Mouse (Mus musculus): ENCODE results near the gene Fbxo21. TPM values are rescaled to one million over a fixed set of nuclear protein-coding genes. Genes with fewer than 3 reads are reported as not detected.

Gene Fbxo21
- polyA plus RNA-seq, 1 experiment from 2014 or later, result 93.4 TPM

GRCm38 (mm10) chr5:118002059-118002458, 25.5 kb downstream of the Fbxo21 start:
- H3K27ac ChIP-seq (ENCODE audit: low read depth, low read length), result no peak overlapping the region
- DNase-seq (ENCODE audit: low spot score, missing footprints) (peak; percentile 99), ATAC-seq (ENCODE audit: low FRiP score) (peak; percentile 60)
- H3K4me1 ChIP-seq (ENCODE audit: control insufficient read depth, insufficient read depth, low read length), result no peaks in the 10 kb centered on the region
- 34% methylated on average over 9 of the region's 9 CpGs for whole genome bisulfite sequencing
- H3K36me3 ChIP-seq (ENCODE audit: control insufficient read depth, insufficient read depth, low read length), result peaks cover 55% of the 10 kb centered on the region
- H3K9ac ChIP-seq (ENCODE audit: low read length), result no peak overlapping the region
- no peaks in the 10 kb centered on the region for H3K9me3 ChIP-seq (ENCODE audit: control insufficient read depth, low read length)
- H3K4me3 ChIP-seq (ENCODE audit: low read depth, low read length), result no peak overlapping the region
- no peaks in the 10 kb centered on the region for H3K27me3 ChIP-seq (ENCODE audit: control insufficient read depth, insufficient read depth, low read length)
- H3K4me2 ChIP-seq, result no peak overlapping the region

DNA sequence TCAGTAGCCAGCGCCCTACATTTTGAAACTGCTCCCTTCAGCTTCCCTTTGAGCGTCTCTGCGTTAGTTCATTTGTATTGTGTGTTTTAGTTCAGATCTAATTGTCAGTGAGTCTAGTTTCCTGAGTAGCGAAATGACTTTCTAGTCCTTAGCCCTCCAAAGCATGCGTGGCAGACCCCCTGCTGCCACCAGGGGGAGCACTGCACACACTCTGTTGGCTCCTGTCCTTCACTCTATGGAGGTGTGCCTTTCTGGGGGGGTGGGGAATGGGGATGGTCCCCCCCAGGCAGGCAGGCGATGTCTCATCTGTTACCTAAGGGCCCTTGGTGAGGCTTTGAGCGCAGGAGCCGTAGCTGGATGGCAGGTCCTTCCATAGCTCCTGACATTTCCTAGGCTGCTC, 28.1 kb downstream of the Fbxo21 start:
- H3K9me3 ChIP-seq (ENCODE audit: control insufficient read depth, low read length), result no peaks in the 10 kb centered on the region
- no peak overlapping the region for H3K4me3 ChIP-seq (ENCODE audit: low read depth, low read length)
- H3K9ac ChIP-seq (ENCODE audit: low read length), result no peak overlapping the region
- 82% methylated on average over 8 of the region's 8 CpGs for WGBS
- ATAC-seq (ENCODE audit: low FRiP score), result no peak
- no peak overlapping the region for H3K4me2 ChIP-seq
- no peaks in the 10 kb centered on the region for H3K27me3 ChIP-seq (ENCODE audit: control insufficient read depth, insufficient read depth, low read length)
- H3K4me1 ChIP-seq (ENCODE audit: control insufficient read depth, insufficient read depth, low read length), result no peaks in the 10 kb centered on the region
- peak; percentile 91 for DNase-seq (ENCODE audit: low spot score, missing footprints)
- no peak overlapping the region for H3K27ac ChIP-seq (ENCODE audit: low read depth, low read length)
- peaks cover 46% of the 10 kb centered on the region for H3K36me3 ChIP-seq (ENCODE audit: control insufficient read depth, insufficient read depth, low read length)

- Histone ChIP-seq H3K4me1 (ENCODE audit: control insufficient read depth, insufficient read depth, low read length) (no peaks in the 10 kb centered on the region), H3K4me2 (no peak overlapping the region), H3K27ac (ENCODE audit: low read depth, low read length) (no peak overlapping the region), H3K9me3 (ENCODE audit: control insufficient read depth, low read length) (no peaks in the 10 kb centered on the region), H3K27me3 (ENCODE audit: control insufficient read depth, insufficient read depth, low read length) (no peaks in the 10 kb centered on the region), H3K4me3 (ENCODE audit: low read depth, low read length) (no peak overlapping the region), H3K36me3 (ENCODE audit: control insufficient read depth, insufficient read depth, low read length) (peaks cover 41% of the 10 kb centered on the region), H3K9ac (ENCODE audit: low read length) (no peak overlapping the region)
- peak; percentile 1; the same call in 1 of the 2 replicates for ATAC-seq (ENCODE audit: low FRiP score)
- DNase-seq (ENCODE audit: low spot score, missing footprints), result no peak
- WGBS, result 91% methylated on average over 1 of the region's 1 CpGs
These were observed 29.2 kb downstream of the Fbxo21 start for GRCm38 (mm10) chr5:118005728-118006127.

- Histone ChIP-seq H3K4me3 (ENCODE audit: low read depth, low read length) (no peak overlapping the region), H3K27ac (ENCODE audit: low read depth, low read length) (no peak overlapping the region), H3K4me2 (no peak overlapping the region), H3K9me3 (ENCODE audit: control insufficient read depth, low read length) (no peaks in the 10 kb centered on the region), H3K27me3 (ENCODE audit: control insufficient read depth, insufficient read depth, low read length) (no peaks in the 10 kb centered on the region), H3K9ac (ENCODE audit: low read length) (no peak overlapping the region), H3K36me3 (ENCODE audit: control insufficient read depth, insufficient read depth, low read length) (peaks cover 28% of the 10 kb centered on the region), H3K4me1 (ENCODE audit: control insufficient read depth, insufficient read depth, low read length) (no peaks in the 10 kb centered on the region)
- ATAC-seq (ENCODE audit: low FRiP score) (no peak), DNase-seq (ENCODE audit: low spot score, missing footprints) (no peak)
- whole genome bisulfite sequencing, result 96% methylated on average over 13 of the region's 13 CpGs
These were observed 31.8 kb downstream of the Fbxo21 start for GRCm38 (mm10) chr5:118008344-118008743.

DNA sequence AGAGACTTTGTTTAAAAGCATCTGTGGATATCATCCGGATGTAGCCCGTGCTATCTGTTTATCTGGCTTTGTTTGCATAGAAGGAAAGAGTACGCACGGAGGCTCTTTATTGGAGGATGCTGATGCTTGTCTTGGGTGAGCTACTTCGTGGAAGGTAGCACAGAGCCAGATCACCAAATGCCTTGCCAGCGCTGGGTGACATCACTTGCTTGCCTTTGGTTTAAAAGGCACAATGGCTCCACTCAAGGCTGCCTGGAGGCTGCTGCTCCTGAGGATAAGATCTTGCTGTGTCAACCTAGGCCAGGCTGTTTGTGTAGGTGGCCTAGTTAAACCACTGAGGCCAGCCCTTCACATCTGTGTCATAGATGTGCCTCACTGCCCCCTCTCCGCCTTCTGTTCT, 34.3 kb downstream of the Fbxo21 start:
- 93% methylated on average over 7 of the region's 7 CpGs for WGBS
- H3K9ac ChIP-seq (ENCODE audit: low read length), result no peak overlapping the region
- no peak overlapping the region for H3K4me3 ChIP-seq (ENCODE audit: low read depth, low read length)
- H3K4me1 ChIP-seq (ENCODE audit: control insufficient read depth, insufficient read depth, low read length), result no peaks in the 10 kb centered on the region
- no peak for DNase-seq (ENCODE audit: low spot score, missing footprints)
- no peak overlapping the region for H3K27ac ChIP-seq (ENCODE audit: low read depth, low read length)
- no peak overlapping the region for H3K4me2 ChIP-seq
- no peaks in the 10 kb centered on the region for H3K27me3 ChIP-seq (ENCODE audit: control insufficient read depth, insufficient read depth, low read length)
- ATAC-seq (ENCODE audit: low FRiP score), result no peak
- peaks cover 19% of the 10 kb centered on the region for H3K36me3 ChIP-seq (ENCODE audit: control insufficient read depth, insufficient read depth, low read length)
- no peaks in the 10 kb centered on the region for H3K9me3 ChIP-seq (ENCODE audit: control insufficient read depth, low read length)

DNA sequence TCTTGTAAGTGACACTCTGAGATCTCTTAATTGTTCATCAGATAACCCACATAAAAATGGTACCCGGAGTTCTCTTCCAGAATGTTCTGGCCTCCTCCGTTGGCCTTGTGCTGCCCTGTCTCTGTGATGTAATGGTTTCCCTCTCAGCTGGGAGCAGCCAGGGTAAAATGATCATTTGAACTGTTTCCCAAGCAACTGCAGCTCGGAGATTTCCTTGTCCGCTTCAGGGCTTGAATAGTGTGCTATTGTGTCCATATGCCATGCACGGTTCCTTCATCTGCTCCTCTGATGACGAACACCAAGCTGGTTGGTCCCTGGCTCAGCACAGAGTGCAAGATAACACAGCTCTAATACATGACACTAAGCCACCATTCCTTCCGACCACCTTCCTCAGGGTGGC, 35.3 kb downstream of the Fbxo21 start:
- no peak for DNase-seq (ENCODE audit: low spot score, missing footprints)
- H3K27me3 ChIP-seq (ENCODE audit: control insufficient read depth, insufficient read depth, low read length), result no peaks in the 10 kb centered on the region
- ATAC-seq (ENCODE audit: low FRiP score), result no peak
- H3K9me3 ChIP-seq (ENCODE audit: control insufficient read depth, low read length), result no peaks in the 10 kb centered on the region
- no peak overlapping the region for H3K4me3 ChIP-seq (ENCODE audit: low read depth, low read length)
- no peak overlapping the region for H3K4me2 ChIP-seq
- H3K9ac ChIP-seq (ENCODE audit: low read length), result no peak overlapping the region
- WGBS, result 84% methylated on average over 7 of the region's 7 CpGs
- no peaks in the 10 kb centered on the region for H3K4me1 ChIP-seq (ENCODE audit: control insufficient read depth, insufficient read depth, low read length)
- H3K27ac ChIP-seq (ENCODE audit: low read depth, low read length), result 0 out of 2 replicates have a peak overlapping the region, but pooled peaks have one; percentile 9
- H3K36me3 ChIP-seq (ENCODE audit: control insufficient read depth, insufficient read depth, low read length), result peaks cover 11% of the 10 kb centered on the region

- H3K27me3 ChIP-seq (ENCODE audit: control insufficient read depth, insufficient read depth, low read length), result no peaks in the 10 kb centered on the region
- DNase-seq (ENCODE audit: low spot score, missing footprints) (no peak), ATAC-seq (ENCODE audit: low FRiP score) (no peak)
- H3K4me3 ChIP-seq (ENCODE audit: low read depth, low read length), result no peak overlapping the region
- 24% methylated on average over 12 of the region's 12 CpGs for WGBS
- H3K36me3 ChIP-seq (ENCODE audit: control insufficient read depth, insufficient read depth, low read length), result no peaks in the 10 kb centered on the region; the same call in 1 of the 2 replicates
- H3K9me3 ChIP-seq (ENCODE audit: control insufficient read depth, low read length), result no peaks in the 10 kb centered on the region
- H3K9ac ChIP-seq (ENCODE audit: low read length), result no peak overlapping the region
- H3K4me1 ChIP-seq (ENCODE audit: control insufficient read depth, insufficient read depth, low read length), result no peaks in the 10 kb centered on the region
- H3K27ac ChIP-seq (ENCODE audit: low read depth, low read length), result no peak overlapping the region
- H3K4me2 ChIP-seq, result no peak overlapping the region
These were observed 38.5 kb downstream of the Fbxo21 start for GRCm38 (mm10) chr5:118015028-118015427.

DNA sequence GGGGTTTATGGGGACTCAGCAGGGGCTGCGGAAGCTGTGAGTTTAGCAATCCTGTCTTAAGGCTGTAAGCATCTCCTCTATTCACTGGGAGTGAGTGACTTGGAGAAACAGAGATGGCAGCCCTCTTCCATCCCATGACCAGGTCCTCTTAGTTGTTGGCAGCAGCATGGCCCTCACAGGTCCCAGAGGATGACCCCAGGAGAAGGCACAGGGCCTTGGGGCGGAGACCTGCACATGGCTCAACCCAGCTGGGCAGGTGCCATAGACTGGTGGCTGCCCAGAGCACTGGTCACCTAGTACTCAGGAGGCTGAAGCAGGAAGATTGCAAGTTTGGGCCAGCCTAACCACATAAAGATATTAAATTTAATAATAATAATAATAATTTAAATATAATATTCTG, 39.1 kb downstream of the Fbxo21 start:
- 93% methylated on average over 2 of the region's 2 CpGs for WGBS
- H3K9me3 ChIP-seq (ENCODE audit: control insufficient read depth, low read length), result no peaks in the 10 kb centered on the region
- H3K36me3 ChIP-seq (ENCODE audit: control insufficient read depth, insufficient read depth, low read length), result no peaks in the 10 kb centered on the region
- H3K4me2 ChIP-seq, result no peak overlapping the region
- ATAC-seq (ENCODE audit: low FRiP score), result no peak
- H3K4me1 ChIP-seq (ENCODE audit: control insufficient read depth, insufficient read depth, low read length), result no peaks in the 10 kb centered on the region
- DNase-seq (ENCODE audit: low spot score, missing footprints), result no peak
- H3K27ac ChIP-seq (ENCODE audit: low read depth, low read length), result no peak overlapping the region
- no peaks in the 10 kb centered on the region for H3K27me3 ChIP-seq (ENCODE audit: control insufficient read depth, insufficient read depth, low read length)
- H3K9ac ChIP-seq (ENCODE audit: low read length), result no peak overlapping the region
- no peak overlapping the region for H3K4me3 ChIP-seq (ENCODE audit: low read depth, low read length)

DNA sequence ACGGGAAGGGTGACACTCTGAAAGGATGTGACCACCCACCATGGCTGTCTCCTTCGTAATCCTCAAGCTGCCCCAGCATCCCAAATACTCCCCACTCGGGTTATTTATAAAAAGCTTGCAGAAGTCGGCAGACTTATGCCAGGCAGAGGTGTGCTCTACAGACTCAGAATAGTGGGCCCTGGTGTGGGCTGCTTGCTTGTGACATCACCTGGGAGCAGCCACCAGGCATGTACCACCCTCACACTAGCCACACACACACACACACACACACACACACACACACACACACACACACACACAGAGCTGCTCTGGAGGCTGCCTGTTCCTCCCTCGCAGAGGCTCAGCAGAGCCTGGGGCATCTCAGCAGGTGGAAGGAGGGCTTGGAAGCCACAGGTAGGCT, 41.0 kb downstream of the Fbxo21 start:
- Histone ChIP-seq H3K27ac (ENCODE audit: low read depth, low read length) (no peak overlapping the region), H3K9me3 (ENCODE audit: control insufficient read depth, low read length) (no peaks in the 10 kb centered on the region), H3K36me3 (ENCODE audit: control insufficient read depth, insufficient read depth, low read length) (no peaks in the 10 kb centered on the region), H3K9ac (ENCODE audit: low read length) (no peak overlapping the region), H3K4me2 (no peak overlapping the region), H3K4me3 (ENCODE audit: low read depth, low read length) (no peak overlapping the region), H3K4me1 (ENCODE audit: control insufficient read depth, insufficient read depth, low read length) (no peaks in the 10 kb centered on the region), H3K27me3 (ENCODE audit: control insufficient read depth, insufficient read depth, low read length) (no peaks in the 10 kb centered on the region)
- no peak for ATAC-seq (ENCODE audit: low FRiP score)
- WGBS, result 62% methylated on average over 5 of the region's 5 CpGs
- peak; percentile 71 for DNase-seq (ENCODE audit: low spot score, missing footprints)

- no peak overlapping the region for H3K27ac ChIP-seq (ENCODE audit: low read depth, low read length)
- no peaks in the 10 kb centered on the region for H3K36me3 ChIP-seq (ENCODE audit: control insufficient read depth, insufficient read depth, low read length)
- 72% methylated on average over 11 of the region's 11 CpGs for WGBS
- DNase-seq (ENCODE audit: low spot score, missing footprints), result no peak
- no peaks in the 10 kb centered on the region for H3K9me3 ChIP-seq (ENCODE audit: control insufficient read depth, low read length)
- no peak overlapping the region for H3K4me2 ChIP-seq
- no peaks in the 10 kb centered on the region for H3K27me3 ChIP-seq (ENCODE audit: control insufficient read depth, insufficient read depth, low read length)
- ATAC-seq (ENCODE audit: low FRiP score), result no peak
- H3K4me1 ChIP-seq (ENCODE audit: control insufficient read depth, insufficient read depth, low read length), result no peaks in the 10 kb centered on the region
- H3K4me3 ChIP-seq (ENCODE audit: low read depth, low read length), result no peak overlapping the region
- H3K9ac ChIP-seq (ENCODE audit: low read length), result no peak overlapping the region
These were observed 43.4 kb downstream of the Fbxo21 start for GRCm38 (mm10) chr5:118019905-118020304.

Data from midbrain, embryonic 11.5 days (tissue).